Mouse (Mus musculus) G1E-ER4 (cell line): ENCODE data around the gene Dlg2. TPM values are rescaled to one million over a fixed set of nuclear protein-coding genes. Genes with fewer than 3 reads are reported as not detected.

Experiments used
- GATA1 ChIP-seq: IDR thresholded peaks from one replicate; pipeline ENCODE4 v1.8.0; 2012; ENCODE audit warnings: low read length, inconsistent platforms
- polyA plus RNA-seq: library from polyadenylated mRNA; stranded (reverse); fragments of >175 nt; gene quantifications from 2 replicates; pipeline ENCODE4 v1.2.3, GENCODE M21; 2012

Gene Dlg2
- polyA plus RNA-seq, 1 experiment = not detected

- no peak for TF ChIP-seq GATA1
Observed at GRCm38 (mm10) chr7:92492262-92492661, 2015.8 kb downstream of the Dlg2 start.

- no peak for TF ChIP-seq GATA1
Observed at GRCm38 (mm10) chr7:92493521-92493920, 2017.0 kb downstream of the Dlg2 start.

Other genes starting within 250 kb of the Dlg2 start
- 0.11 TPM in 1 of 2 replicates, not detected in the other for gene Ccdc83, start 210.9 kb upstream of the Dlg2 start, polyA plus RNA-seq
- gene Sytl2, start 174.4 kb upstream of the Dlg2 start, polyA plus RNA-seq = not detected in 2 replicates
- gene Ccdc89, start 50.1 kb upstream of the Dlg2 start, polyA plus RNA-seq = not detected in 2 replicates
- 152 and 222 TPM in 2 replicates for gene Crebzf, start 33.9 kb upstream of the Dlg2 start, polyA plus RNA-seq
- gene Tmem126a, start 19.4 kb upstream of the Dlg2 start, polyA plus RNA-seq = 79.2 and 145 TPM in 2 replicates
- gene Tmem126b, start 671 bp upstream of the Dlg2 start, polyA plus RNA-seq = 4.8 and 4.9 TPM in 2 replicates